20 mouse cellular contexts compared by ENCODE assay signal in the genomic region with DNA sequence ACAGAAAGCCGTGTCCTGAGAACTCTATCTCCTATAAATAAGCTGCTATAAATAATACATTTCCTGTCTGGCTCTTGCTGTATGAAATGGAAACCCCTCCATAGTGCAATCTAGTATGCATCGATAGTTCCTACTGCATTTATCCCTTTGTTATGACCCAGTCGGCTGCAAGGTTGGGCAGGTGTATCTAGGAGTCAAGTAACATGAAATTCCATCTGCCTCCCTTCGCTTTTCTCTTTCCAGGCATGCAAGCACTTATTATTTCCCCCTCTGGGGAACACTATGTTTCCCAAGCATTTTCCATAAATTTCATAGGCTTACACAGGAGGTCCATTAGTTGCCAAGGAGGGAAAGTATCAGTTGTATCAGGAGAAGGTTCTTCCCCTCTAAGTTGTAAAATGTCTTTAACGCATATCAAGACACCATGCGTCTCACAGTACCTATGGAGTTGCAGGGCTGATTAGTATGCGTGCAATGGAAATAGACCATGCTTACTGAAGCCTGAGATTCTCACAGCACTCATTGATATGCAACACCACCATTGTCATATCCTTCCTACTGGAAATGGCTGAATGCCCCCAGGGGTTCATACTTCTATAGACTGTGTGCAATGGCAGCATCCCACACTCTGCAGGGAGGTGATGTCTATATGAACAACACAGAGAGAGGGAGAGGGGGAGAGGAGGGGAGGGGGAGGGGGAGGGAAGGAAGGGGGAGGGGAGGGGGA. TPM values are rescaled to one million over a fixed set of nuclear protein-coding genes. Genes with fewer than 3 reads are reported as not detected.
DNase-seq lines count a peak whose midpoint lies in the region; ATAC-seq and TF ChIP-seq lines count a peak whose summit lies in the region.
"Had no signal": no experiment of that assay in that cellular context is flagged by ENCODE, and none has a peak within 500 bp of the region (broad histone marks: within the 10 kb centered on the region; RNA-seq: fewer than 3 reads in every experiment).

No protein-coding gene starts in this region.

- H3K9me3 ChIP-seq in midbrain, embryonic 11.5 days (ENCODE audit: control insufficient read depth, low read length) = no peaks in the 10 kb centered on the region
- H3K9me3 ChIP-seq in midbrain, embryonic 10.5 days (replicated peaks) = no peaks in the 10 kb centered on the region
- no peaks in the 10 kb centered on the region for H3K9me3 ChIP-seq in embryonic facial prominence, embryonic 12.5 days
- H3K9me3 ChIP-seq in hindbrain, embryonic 15.5 days = no peaks in the 10 kb centered on the region
- H3K9me3 ChIP-seq in neural tube, embryonic 14.5 days (ENCODE audit: control insufficient read depth, low read length) = no peaks in the 10 kb centered on the region

- H3K27ac ChIP-seq in midbrain, embryonic 11.5 days (ENCODE audit: low read depth, low read length) = no peak overlapping the region
- H3K27ac ChIP-seq in midbrain, embryonic 10.5 days (replicated peaks) = no peak overlapping the region
- H3K27ac ChIP-seq in embryonic facial prominence, embryonic 12.5 days = no peak overlapping the region
- no peak overlapping the region for H3K27ac ChIP-seq in hindbrain, embryonic 15.5 days (replicated peaks)
- no peak overlapping the region for H3K27ac ChIP-seq in neural tube, embryonic 14.5 days (ENCODE audit: low read depth, low read length)
- H3K27ac ChIP-seq: kidney, postnatal 0 days had no signal

- no peak for TF ChIP-seq CTCF in lung, adult 2 months (IDR thresholded peaks at IDR 0.05; ENCODE audit: insufficient read depth, low read length)

- TF ChIP-seq POLR2A in lung, adult 2 months (IDR thresholded peaks at IDR 0.05; ENCODE audit: borderline replicate concordance, extremely low read depth, low read depth, low read length) = no peak

- no peaks in the 10 kb centered on the region for H3K36me3 ChIP-seq in midbrain, embryonic 11.5 days (ENCODE audit: control insufficient read depth, insufficient read depth, low read length)
- H3K36me3 ChIP-seq in midbrain, embryonic 10.5 days = no peaks in the 10 kb centered on the region
- H3K36me3 ChIP-seq in embryonic facial prominence, embryonic 12.5 days = no peaks in the 10 kb centered on the region
- H3K36me3 ChIP-seq in hindbrain, embryonic 15.5 days = no peaks in the 10 kb centered on the region
- H3K36me3 ChIP-seq in neural tube, embryonic 14.5 days (ENCODE audit: control insufficient read depth, insufficient read depth, low read length) = no peaks in the 10 kb centered on the region

- ATAC-seq in midbrain, embryonic 11.5 days (ENCODE audit: low FRiP score) = peak; percentile 82
- 0 out of 2 replicates have a peak, but pooled peaks have one; percentile 62 for ATAC-seq in embryonic facial prominence, embryonic 12.5 days (ENCODE audit: insufficient number of reproducible peaks, insufficient read depth, low FRiP score, low TSS enrichment)
- ATAC-seq in hindbrain, embryonic 15.5 days (ENCODE audit: low FRiP score, low read depth) = peak; percentile 73; the same call in 1 of the 2 replicates
- ATAC-seq in neural tube, embryonic 14.5 days (ENCODE audit: low read depth) = peak; percentile 67

- 83% methylated on average over 7 of the region's 7 CpGs for WGBS in midbrain, embryonic 11.5 days
- 84% methylated on average over 7 of the region's 7 CpGs for WGBS in midbrain, embryonic 10.5 days
- WGBS in embryonic facial prominence, embryonic 12.5 days = 64% methylated on average over 7 of the region's 7 CpGs
- WGBS in hindbrain, embryonic 15.5 days = 51% methylated on average over 7 of the region's 7 CpGs
- WGBS in neural tube, embryonic 14.5 days = 49% methylated on average over 7 of the region's 7 CpGs
- WGBS in lung, adult 2 months = 69% methylated on average over 7 of the region's 7 CpGs

- no peak overlapping the region for H3K4me3 ChIP-seq in midbrain, embryonic 11.5 days (ENCODE audit: low read depth, low read length)
- H3K4me3 ChIP-seq in midbrain, embryonic 10.5 days = no peak overlapping the region
- H3K4me3 ChIP-seq in embryonic facial prominence, embryonic 12.5 days = no peak overlapping the region
- H3K4me3 ChIP-seq in hindbrain, embryonic 15.5 days = no peak overlapping the region
- H3K4me3 ChIP-seq in neural tube, embryonic 14.5 days (ENCODE audit: low read depth, low read length) = no peak overlapping the region
- H3K4me3 ChIP-seq in lung, adult 2 months (replicated peaks; ENCODE audit: extremely low read depth, low read depth, low read length) = no peak overlapping the region

- intact Hi-C loops in left cerebral cortex, postnatal 25 days (cut with DNase I) = no loop called here

- no peak for DNase-seq in midbrain, embryonic 11.5 days (ENCODE audit: low spot score, missing footprints)
- DNase-seq in midbrain, embryonic 10.5 days (ENCODE audit: low spot score) = no peak
- DNase-seq in heart, adult 9 months (ENCODE audit: low spot score in 2 of 2) = no peak
- no peak for DNase-seq in left cerebral cortex, postnatal 25 days (ENCODE audit: low spot score in 2 of 2)
- no peak for DNase-seq in lung, adult 2 months
- DNase-seq: adrenal gland, postnatal 10 days; cerebellum, postnatal 14 days; left cerebral cortex, postnatal 4 days; lung, adult 18-20 months had no signal

- H3K4me1 ChIP-seq in midbrain, embryonic 11.5 days (ENCODE audit: control insufficient read depth, insufficient read depth, low read length) = no peaks in the 10 kb centered on the region
- no peaks in the 10 kb centered on the region for H3K4me1 ChIP-seq in midbrain, embryonic 10.5 days
- H3K4me1 ChIP-seq in embryonic facial prominence, embryonic 12.5 days = peaks cover 7% of the 10 kb centered on the region; the same call in 1 of the 2 replicates
- H3K4me1 ChIP-seq in hindbrain, embryonic 15.5 days (replicated peaks) = no peaks in the 10 kb centered on the region
- 0 out of 2 replicates have a peak, but pooled peaks cover 4% of the 10 kb centered on the region for H3K4me1 ChIP-seq in neural tube, embryonic 14.5 days (ENCODE audit: control insufficient read depth, insufficient read depth, low read length)
- H3K4me1 ChIP-seq in lung, adult 2 months (ENCODE audit: control insufficient read depth, insufficient read depth, low read length) = no peaks in the 10 kb centered on the region

- H3K4me2 ChIP-seq in midbrain, embryonic 11.5 days = no peak overlapping the region
- H3K4me2 ChIP-seq in embryonic facial prominence, embryonic 12.5 days (replicated peaks) = no peak overlapping the region
- no peak overlapping the region for H3K4me2 ChIP-seq in hindbrain, embryonic 15.5 days
- no peak overlapping the region for H3K4me2 ChIP-seq in neural tube, embryonic 14.5 days (ENCODE audit: low read depth, low read length)
- H3K4me2 ChIP-seq: heart, embryonic 11.5 days had no signal

- H3K27me3 ChIP-seq in midbrain, embryonic 11.5 days (ENCODE audit: control insufficient read depth, insufficient read depth, low read length) = no peaks in the 10 kb centered on the region
- H3K27me3 ChIP-seq in midbrain, embryonic 10.5 days (ENCODE audit: low read depth, poor library complexity, severe bottlenecking) = no peaks in the 10 kb centered on the region
- H3K27me3 ChIP-seq in embryonic facial prominence, embryonic 12.5 days = no peaks in the 10 kb centered on the region
- no peaks in the 10 kb centered on the region for H3K27me3 ChIP-seq in hindbrain, embryonic 15.5 days
- no peaks in the 10 kb centered on the region for H3K27me3 ChIP-seq in neural tube, embryonic 14.5 days (ENCODE audit: control insufficient read depth, insufficient read depth, low read length)
- H3K27me3 ChIP-seq: CH12.LX had no signal

- H3K9ac ChIP-seq in midbrain, embryonic 11.5 days (ENCODE audit: low read length) = no peak overlapping the region
- no peak overlapping the region for H3K9ac ChIP-seq in embryonic facial prominence, embryonic 12.5 days
- H3K9ac ChIP-seq in hindbrain, embryonic 15.5 days = no peak overlapping the region
- no peak overlapping the region for H3K9ac ChIP-seq in neural tube, embryonic 14.5 days (replicated peaks; ENCODE audit: low read depth, low read length)

RNA-seq across cellular contexts. Expression of a gene that starts 26.9 kb away (rescaled TPM):
- polyA plus RNA-seq in midbrain, embryonic 11.5 days (2014; fragmentation: Nextera tagmentation; extraction: Ambion mirVana) = not detected in 2 replicates
- polyA plus RNA-seq in midbrain, embryonic 10.5 days (2016; fragmentation: Nextera tagmentation; extraction: Ambion mirVana) = not detected in 2 replicates
- 0.24 TPM in 1 of 2 replicates, not detected in the other for polyA plus RNA-seq in embryonic facial prominence, embryonic 12.5 days (2016; fragmentation: Nextera tagmentation; extraction: Ambion mirVana)
- polyA plus RNA-seq in hindbrain, embryonic 15.5 days (2015; fragmentation: Nextera tagmentation; extraction: Ambion mirVana) = not detected in 2 replicates
- not detected in 2 replicates for polyA plus RNA-seq in neural tube, embryonic 14.5 days (2014; fragmentation: Nextera tagmentation; extraction: Ambion mirVana)
- total RNA-seq in left cerebral cortex, postnatal 25 days (2021) = not detected
- polyA plus RNA-seq in lung, adult 2 months (2012; rRNA removed) = not detected in 2 replicates
- total RNA-seq: adrenal gland, postnatal 10 days; CH12.LX; gastrocnemius, adult 18-20 months; hematopoietic stem cell, adult 5-6 weeks; layer of hippocampus, postnatal 10 days; left cerebral cortex, postnatal 4 days; megakaryocyte progenitor cell, adult 5-6 weeks had no signal
- polyA plus RNA-seq: heart, embryonic 11.5 days; testis, adult 2 months had no signal
